Mouse (Mus musculus): ENCODE measurements at regions not wholly inside any gene's neighbourhood (a gene's known extent, or its start where the extent isn't known, plus 50 kb on each side); places are given as distances from the start of the nearest gene placed in this dataset.

GRCm38 (mm10) chr15:62229491-62230283 is 1306.9 kb upstream of the A1bg start:
- DNase-seq = peak in 1 of 2 experiments; percentile 8

GRCm38 (mm10) chr15:62229023-62229422 is 1306.2 kb upstream of the A1bg start:
- no peak for DNase-seq

- no peak for DNase-seq
Measured at GRCm38 (mm10) chr15:62224798-62225197, 1302.0 kb upstream of the A1bg start.

- no peak for DNase-seq
Measured at GRCm38 (mm10) chr15:62224191-62224590, 1301.4 kb upstream of the A1bg start.

GRCm38 (mm10) chr15:62223156-62223840 is 1300.5 kb upstream of the A1bg start:
- no peak for DNase-seq

- DNase-seq = no peak
Measured at GRCm38 (mm10) chr15:62222731-62223130, 1299.9 kb upstream of the A1bg start.

- DNase-seq = no peak
Measured at GRCm38 (mm10) chr15:62222201-62222600, 1299.4 kb upstream of the A1bg start.

GRCm38 (mm10) chr15:62221024-62221819 is 1298.4 kb upstream of the A1bg start:
- DNase-seq = no peak

- no peak for DNase-seq
Measured at GRCm38 (mm10) chr15:62220620-62221019, 1297.8 kb upstream of the A1bg start.

- no peak for DNase-seq
Measured at GRCm38 (mm10) chr15:62219934-62220540, 1297.2 kb upstream of the A1bg start.

- no peak for DNase-seq
Measured at GRCm38 (mm10) chr15:62218346-62219080, 1295.7 kb upstream of the A1bg start.

- no peak for DNase-seq
Measured at GRCm38 (mm10) chr15:62216688-62217477, 1294.1 kb upstream of the A1bg start.

GRCm38 (mm10) chr15:62215616-62216398 is 1293.0 kb upstream of the A1bg start:
- DNase-seq = no peak

- DNase-seq = no peak
Measured at GRCm38 (mm10) chr15:62214300-62214699, 1291.5 kb upstream of the A1bg start.

GRCm38 (mm10) chr15:62212283-62212910 is 1289.6 kb upstream of the A1bg start:
- DNase-seq = no peak

GRCm38 (mm10) chr15:62209881-62210481 is 1287.2 kb upstream of the A1bg start:
- no peak for DNase-seq

- DNase-seq = no peak
Measured at GRCm38 (mm10) chr15:62209296-62209695, 1286.5 kb upstream of the A1bg start.

GRCm38 (mm10) chr15:62206502-62206902 is 1283.7 kb upstream of the A1bg start:
- DNase-seq = peak; percentile 42 to 62

Measured in cerebellum, adult 18-20 months (tissue).